Comparison of ENCODE assay signal across 22 mouse cellular contexts in genomic region chr5:36134302-36134701, GRCm38 (mm10).
DNase-seq lines count a peak whose midpoint lies in the region; ATAC-seq and TF ChIP-seq lines count a peak whose summit lies in the region.
"Had no signal": no experiment of that assay in that cellular context is flagged by ENCODE, and none has a peak within 500 bp of the region (broad histone marks: within the 10 kb centered on the region; RNA-seq: fewer than 3 reads in every experiment).

No protein-coding gene starts in this region.

- H3K9me3 ChIP-seq in heart, embryonic 10.5 days, result no peaks in the 10 kb centered on the region
- no peaks in the 10 kb centered on the region for H3K9me3 ChIP-seq in heart, embryonic 12.5 days (replicated peaks)
- H3K9me3 ChIP-seq: forebrain, embryonic 12.5 days; forebrain, embryonic 15.5 days; heart, embryonic 15.5 days had no signal

- 68% methylated on average over 6 of the region's 6 CpGs for WGBS in heart, embryonic 10.5 days
- WGBS in heart, embryonic 12.5 days, result 65% methylated on average over 6 of the region's 6 CpGs

- H3ac ChIP-seq in myocyte (ENCODE audit: control insufficient read depth, insufficient read length), result no peak overlapping the region

- no peak for ATAC-seq in heart, embryonic 12.5 days (ENCODE audit: insufficient number of reproducible peaks, low FRiP score)
- ATAC-seq: activated CD4-positive, CD25-positive, alpha-beta regulatory T cell, adult 4 months; forebrain, embryonic 15.5 days; hindbrain, postnatal 0 days; inflammation-experienced regulatory T-cells, adult 6 months; intestine, embryonic 16.5 days had no signal

- no peak overlapping the region for H3K4me2 ChIP-seq in heart, embryonic 12.5 days
- peak overlapping the region; percentile 37 for H3K4me2 ChIP-seq in myocyte (ENCODE audit: low read depth)
- H3K4me2 ChIP-seq: forebrain, embryonic 12.5 days; forebrain, embryonic 15.5 days; heart, embryonic 15.5 days; hindbrain, embryonic 14.5 days had no signal

- H3K9ac ChIP-seq in heart, embryonic 12.5 days, result no peak overlapping the region
- H3K9ac ChIP-seq: forebrain, embryonic 12.5 days; forebrain, embryonic 15.5 days; heart, embryonic 15.5 days; hindbrain, embryonic 14.5 days had no signal

- no peaks in the 10 kb centered on the region for H3K79me2 ChIP-seq in myocyte (ENCODE audit: control insufficient read depth, insufficient read depth)

- peaks cover 11% of the 10 kb centered on the region; the same call in 1 of the 2 replicates for H3K4me1 ChIP-seq in heart, embryonic 10.5 days
- peaks cover 8% of the 10 kb centered on the region; the same call in 1 of the 2 replicates for H3K4me1 ChIP-seq in heart, embryonic 12.5 days (replicated peaks)

- TF ChIP-seq POLR2A in myocyte (IDR thresholded peaks at IDR 0.05; ENCODE audit: insufficient read length, low read depth), result no peak

- peak; percentile 94 for DNase-seq in heart, adult 11 months
- DNase-seq in heart, embryonic 10.5 days (ENCODE audit: low spot score), result no peak
- peak; percentile 61 for DNase-seq in heart, adult 8-10 months (ENCODE audit: low spot score)
- peak; percentile 4 for DNase-seq in fat pad, adult 2 months (ENCODE audit: extremely low read depth, low read depth, low spot score)
- DNase-seq in cerebellum, adult 8-10 months, result no peak
- DNase-seq: adrenal gland, adult 8-10 months; adrenal gland, postnatal 25 days; cerebellum, adult 11-12 months; cerebellum, adult 9-10 months; cerebellum, postnatal 14 days; gastrocnemius, postnatal 36 days; kidney, adult 18-20 months had no signal

- no peaks in the 10 kb centered on the region for H3K36me3 ChIP-seq in heart, embryonic 10.5 days
- no peaks in the 10 kb centered on the region for H3K36me3 ChIP-seq in heart, embryonic 12.5 days
- no peaks in the 10 kb centered on the region for H3K36me3 ChIP-seq in myocyte (ENCODE audit: control insufficient read depth, insufficient read depth)
- H3K36me3 ChIP-seq: forebrain, embryonic 12.5 days; forebrain, embryonic 15.5 days; heart, embryonic 15.5 days had no signal

- H3K27ac ChIP-seq in heart, embryonic 10.5 days, result no peak overlapping the region
- H3K27ac ChIP-seq in heart, embryonic 12.5 days (ENCODE audit: poor library complexity, severe bottlenecking), result no peak overlapping the region
- H3K27ac ChIP-seq: forebrain, embryonic 12.5 days; forebrain, embryonic 15.5 days; heart, embryonic 15.5 days; hindbrain, embryonic 14.5 days; hindbrain, postnatal 0 days had no signal

- 0 out of 2 replicates have a peak, but pooled peaks cover under 1% of the 10 kb centered on the region for H3K27me3 ChIP-seq in heart, embryonic 10.5 days (ENCODE audit: insufficient read depth, poor library complexity, severe bottlenecking)
- no peaks in the 10 kb centered on the region; the same call in 1 of the 2 replicates for H3K27me3 ChIP-seq in heart, embryonic 12.5 days (replicated peaks)
- no peaks in the 10 kb centered on the region for H3K27me3 ChIP-seq in myocyte (ENCODE audit: control insufficient read depth, insufficient read depth, insufficient read length)
- H3K27me3 ChIP-seq: forebrain, embryonic 15.5 days; heart, embryonic 15.5 days had no signal

- no peak overlapping the region for H3K4me3 ChIP-seq in heart, embryonic 10.5 days
- H3K4me3 ChIP-seq in heart, embryonic 12.5 days, result no peak overlapping the region
- no peak overlapping the region for H3K4me3 ChIP-seq in myocyte
- H3K4me3 ChIP-seq: forebrain, embryonic 12.5 days; forebrain, embryonic 15.5 days; heart, embryonic 15.5 days had no signal

TF ChIP-seq in myocyte, 11 proteins besides CTCF, POLR2A, EP300 and RAD21:
- TF ChIP-seq TCF12 (IDR thresholded peaks at IDR 0.05; ENCODE audit: insufficient read depth, poor library complexity, severe bottlenecking) (no peak), REST (IDR thresholded peaks at IDR 0.05; ENCODE audit: insufficient read depth, insufficient read length) (no peak), CEBPB (IDR thresholded peaks at IDR 0.05; ENCODE audit: insufficient read depth, poor library complexity, severe bottlenecking) (no peak), POLR2AphosphoS2 (IDR thresholded peaks at IDR 0.05; ENCODE audit: insufficient read length, low read depth) (no peak), TCF3 (IDR thresholded peaks at IDR 0.05; ENCODE audit: insufficient read length, low read depth) (no peak), MYOG (IDR thresholded peaks at IDR 0.05; ENCODE audit: control insufficient read depth in 1 of 3, insufficient read depth in 1 of 3, insufficient read length in 2 of 3, low read depth in 2 of 3) (no peak), SRF (IDR thresholded peaks at IDR 0.05; ENCODE audit: control insufficient read depth, insufficient read length, low read depth) (no peak), USF1 (IDR thresholded peaks at IDR 0.05; ENCODE audit: low read depth) (no peak), MAX (IDR thresholded peaks at IDR 0.05; ENCODE audit: low read depth) (no peak), E2F4 (IDR thresholded peaks at IDR 0.05; ENCODE audit: insufficient read depth) (no peak), MYOD1 (IDR thresholded peaks at IDR 0.05; ENCODE audit: control insufficient read depth in 1 of 3, insufficient read length in 2 of 3, low read depth in 2 of 3) (no peak)

Comparison
In these comparisons a context has a peak if more than half of its experiments do, and no peak if none do; other contexts are left out.
1. DNase-seq: peak in heart, adult 11 months (single experiment), heart, adult 8-10 months (single experiment) and fat pad, adult 2 months (single experiment); none in heart, embryonic 10.5 days (single experiment) and cerebellum, adult 8-10 months (single experiment).